ENCODE assay signal across 9 mouse cellular contexts in the genomic region with DNA sequence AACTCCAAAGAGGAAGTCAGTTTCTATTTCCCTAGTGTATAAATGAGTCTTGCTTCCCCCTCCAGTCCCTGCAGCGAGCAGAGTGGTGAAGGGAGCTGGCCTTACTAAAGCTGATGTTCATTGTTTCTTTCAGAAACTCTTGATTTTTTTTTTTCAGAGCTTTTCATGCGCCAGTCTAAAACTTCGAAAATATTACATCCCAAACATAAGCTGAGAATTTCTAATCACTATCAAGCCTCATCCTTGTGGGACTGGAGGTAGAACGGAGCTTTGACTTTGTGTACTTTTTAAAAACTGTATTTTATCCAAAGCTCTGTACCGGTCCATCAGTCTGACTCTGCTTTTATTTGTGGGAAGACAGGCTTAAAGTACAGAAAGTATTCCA. TPM values are rescaled to one million over a fixed set of nuclear protein-coding genes. Genes with fewer than 3 reads are reported as not detected.
DNase-seq lines count a peak whose midpoint lies in the region; ATAC-seq and TF ChIP-seq lines count a peak whose summit lies in the region.
"Had no signal": no experiment of that assay in that cellular context is flagged by ENCODE, and none has a peak within 500 bp of the region (broad histone marks: within the 10 kb centered on the region; RNA-seq: fewer than 3 reads in every experiment).

No protein-coding gene starts in this region.

- 0 out of 2 replicates have a peak, but pooled peaks cover 8% of the 10 kb centered on the region for H3K4me1 ChIP-seq in intestine, embryonic 15.5 days (replicated peaks)
- H3K4me1 ChIP-seq in intestine, postnatal 0 days (replicated peaks; ENCODE audit: control insufficient read depth, insufficient read depth, low read length): no peaks in the 10 kb centered on the region
- peaks cover 22% of the 10 kb centered on the region for H3K4me1 ChIP-seq in bone marrow macrophage, adult 2 months (ENCODE audit: control insufficient read depth, insufficient read depth, low read length)
- peaks cover 60% of the 10 kb centered on the region for H3K4me1 ChIP-seq in forebrain, embryonic 10.5 days
- peaks cover 8% of the 10 kb centered on the region; the same call in 1 of the 2 replicates for H3K4me1 ChIP-seq in midbrain, embryonic 14.5 days (ENCODE audit: control insufficient read depth, insufficient read depth, low read length)

- H3K27ac ChIP-seq in intestine, embryonic 15.5 days: no peak overlapping the region
- H3K27ac ChIP-seq in intestine, postnatal 0 days (ENCODE audit: low read depth, low read length): no peak overlapping the region
- H3K27ac ChIP-seq in bone marrow macrophage, adult 2 months (ENCODE audit: insufficient read depth, low read depth, low read length): peak overlapping the region; percentile 61
- no peak overlapping the region for H3K27ac ChIP-seq in forebrain, embryonic 10.5 days
- H3K27ac ChIP-seq in midbrain, embryonic 14.5 days (replicated peaks; ENCODE audit: low read depth, low read length): no peak overlapping the region
- H3K27ac ChIP-seq: kidney, embryonic 15.5 days had no signal

- H3K9ac ChIP-seq in intestine, embryonic 15.5 days: no peak overlapping the region
- no peak overlapping the region for H3K9ac ChIP-seq in intestine, postnatal 0 days (ENCODE audit: low read depth, low read length)
- H3K9ac ChIP-seq in midbrain, embryonic 14.5 days (replicated peaks; ENCODE audit: low read length): no peak overlapping the region
- H3K9ac ChIP-seq: kidney, embryonic 15.5 days had no signal

- 55% methylated on average over 5 of the region's 5 CpGs for WGBS in intestine, embryonic 15.5 days
- WGBS in intestine, postnatal 0 days: 67% methylated on average over 5 of the region's 5 CpGs
- 42% methylated on average over 5 of the region's 5 CpGs for WGBS in forebrain, embryonic 10.5 days
- 21% methylated on average over 5 of the region's 5 CpGs for WGBS in midbrain, embryonic 14.5 days

- H3K4me2 ChIP-seq in intestine, embryonic 15.5 days (replicated peaks): peak overlapping the region; percentile 36; the same call in 1 of the 2 replicates
- H3K4me2 ChIP-seq in intestine, postnatal 0 days (replicated peaks; ENCODE audit: low read depth): no peak overlapping the region
- H3K4me2 ChIP-seq in midbrain, embryonic 14.5 days (ENCODE audit: low read length): peak overlapping the region; percentile 17

- no peak for ATAC-seq in intestine, embryonic 15.5 days
- ATAC-seq in intestine, postnatal 0 days: no peak
- no peak for ATAC-seq in midbrain, embryonic 14.5 days (ENCODE audit: low FRiP score, low TSS enrichment)

- TF ChIP-seq POLR2A in bone marrow macrophage, adult 2 months (IDR thresholded peaks at IDR 0.05; ENCODE audit: borderline replicate concordance, low read depth, low read length): no peak

- no peak overlapping the region for H3K4me3 ChIP-seq in intestine, embryonic 15.5 days (replicated peaks)
- no peak overlapping the region for H3K4me3 ChIP-seq in intestine, postnatal 0 days (ENCODE audit: low read depth, low read length)
- no peak overlapping the region for H3K4me3 ChIP-seq in bone marrow macrophage, adult 2 months (ENCODE audit: insufficient read depth, low read length)
- peak overlapping the region; percentile 3; the same call in 1 of the 2 replicates for H3K4me3 ChIP-seq in forebrain, embryonic 10.5 days
- no peak overlapping the region for H3K4me3 ChIP-seq in midbrain, embryonic 14.5 days (replicated peaks; ENCODE audit: low read depth, low read length)
- H3K4me3 ChIP-seq: kidney, embryonic 15.5 days had no signal

- no peaks in the 10 kb centered on the region for H3K9me3 ChIP-seq in intestine, embryonic 15.5 days
- no peaks in the 10 kb centered on the region for H3K9me3 ChIP-seq in intestine, postnatal 0 days (ENCODE audit: control insufficient read depth)
- peaks cover 3% of the 10 kb centered on the region; the same call in 1 of the 2 replicates for H3K9me3 ChIP-seq in forebrain, embryonic 10.5 days
- no peaks in the 10 kb centered on the region for H3K9me3 ChIP-seq in midbrain, embryonic 14.5 days (ENCODE audit: control insufficient read depth, low read length)
- H3K9me3 ChIP-seq: kidney, embryonic 15.5 days had no signal

- DNase-seq in forebrain, embryonic 10.5 days (ENCODE audit: extremely low spot score, low spot score): no peak
- DNase-seq in midbrain, embryonic 14.5 days: no peak
- no peak for DNase-seq in layer of hippocampus, adult 18-20 months (ENCODE audit: low spot score in 2 of 2)
- DNase-seq in urinary bladder, postnatal 25 days (ENCODE audit: low spot score): no peak
- DNase-seq: lung, adult 2 months had no signal

- H3K27me3 ChIP-seq in intestine, embryonic 15.5 days (replicated peaks): no peaks in the 10 kb centered on the region
- no peaks in the 10 kb centered on the region for H3K27me3 ChIP-seq in intestine, postnatal 0 days (replicated peaks; ENCODE audit: control insufficient read depth, insufficient read depth, low read length)
- H3K27me3 ChIP-seq in forebrain, embryonic 10.5 days (ENCODE audit: poor library complexity, severe bottlenecking): peaks cover 99% of the 10 kb centered on the region
- peaks cover 70% of the 10 kb centered on the region for H3K27me3 ChIP-seq in midbrain, embryonic 14.5 days (ENCODE audit: control insufficient read depth, insufficient read depth, low read length)

- H3K36me3 ChIP-seq in intestine, embryonic 15.5 days: no peaks in the 10 kb centered on the region
- no peaks in the 10 kb centered on the region; the same call in 1 of the 2 replicates for H3K36me3 ChIP-seq in intestine, postnatal 0 days (ENCODE audit: control insufficient read depth, insufficient read depth)
- H3K36me3 ChIP-seq in forebrain, embryonic 10.5 days (replicated peaks): no peaks in the 10 kb centered on the region
- H3K36me3 ChIP-seq in midbrain, embryonic 14.5 days (ENCODE audit: control insufficient read depth, insufficient read depth, low read length): no peaks in the 10 kb centered on the region
- H3K36me3 ChIP-seq: kidney, embryonic 15.5 days had no signal

- TF ChIP-seq CTCF in intestine, postnatal 0 days (IDR thresholded peaks at IDR 0.05; ENCODE audit: low read depth): no peak
- no peak for TF ChIP-seq CTCF in bone marrow macrophage, adult 2 months (IDR thresholded peaks at IDR 0.05; ENCODE audit: low read depth, low read length)

RNA-seq across cellular contexts. Expression of gene Hspa12a, which starts 36.6 kb away (rescaled TPM):
- 4.9 and 5.6 TPM in 2 replicates for polyA plus RNA-seq in intestine, embryonic 15.5 days (2015; fragmentation: Nextera tagmentation; extraction: Ambion mirVana)
- polyA plus RNA-seq in intestine, postnatal 0 days (2015; fragmentation: Nextera tagmentation; extraction: Ambion mirVana): 3.6 TPM in 2 replicates
- 0.45 TPM in 1 of 2 replicates, not detected in the other for polyA plus RNA-seq in bone marrow macrophage, adult 2 months (2012; ENCODE audit: insufficient read depth, insufficient read length, missing spikeins)
- polyA plus RNA-seq in forebrain, embryonic 10.5 days (2016; fragmentation: Nextera tagmentation; extraction: Ambion mirVana): 5.7 and 7.2 TPM in 2 replicates
- polyA plus RNA-seq in midbrain, embryonic 14.5 days (2014; fragmentation: Nextera tagmentation; extraction: Ambion mirVana): 31.9 and 35.2 TPM in 2 replicates
- 100 to 1,000 TPM; 238 to 250 TPM for total RNA-seq in layer of hippocampus, adult 18-20 months (2021)

RNA-seq across cellular contexts. Expression of gene Eno4, which starts 36.8 kb away (rescaled TPM):
- polyA plus RNA-seq in intestine, embryonic 15.5 days (2015; fragmentation: Nextera tagmentation; extraction: Ambion mirVana): 0.24 and 0.40 TPM in 2 replicates
- 0.05 and 0.10 TPM in 2 replicates for polyA plus RNA-seq in intestine, postnatal 0 days (2015; fragmentation: Nextera tagmentation; extraction: Ambion mirVana)
- not detected in 2 replicates for polyA plus RNA-seq in bone marrow macrophage, adult 2 months (2012; ENCODE audit: insufficient read depth, insufficient read length, missing spikeins)
- 1.3 and 1.4 TPM in 2 replicates for polyA plus RNA-seq in forebrain, embryonic 10.5 days (2016; fragmentation: Nextera tagmentation; extraction: Ambion mirVana)
- 0.49 and 0.66 TPM in 2 replicates for polyA plus RNA-seq in midbrain, embryonic 14.5 days (2014; fragmentation: Nextera tagmentation; extraction: Ambion mirVana)
- 1 to 10 TPM; 1.3 to 1.5 TPM for total RNA-seq in layer of hippocampus, adult 18-20 months (2021)
